Mouse (Mus musculus) CH12.LX (cell line): ENCODE data around the gene Fbxw4. TPM values are rescaled to one million over a fixed set of nuclear protein-coding genes. Genes with fewer than 3 reads are reported as not detected.

ENCODE experiments used
- DNase-seq: peaks from one replicate; pipeline ENCODE4 v3.0.0-alpha.2; 2013; ENCODE audit errors: extremely low read depth
- H3K27ac ChIP-seq: 2 replicates; pipeline ENCODE4 v1.5.1; 2012; ENCODE audit warnings: low read depth, mild to moderate bottlenecking, control low read depth, moderate library complexity; ENCODE audit not compliant: insufficient read depth
- H3K27me3 ChIP-seq: replicated peaks from 2 replicates; pipeline ENCODE3; 2012; ENCODE audit warnings: inconsistent platforms
- H3K36me3 ChIP-seq, 2 experiments: replicated peaks in 1 of 2; 2 replicates each; pipeline versions ENCODE3 to v1.6.1; 2012; ENCODE audit warnings: inconsistent platforms in 1 of 2, low read length in 1 of 2, mild to moderate bottlenecking in 1 of 2, mixed read lengths in 1 of 2, moderate library complexity in 1 of 2; ENCODE audit not compliant: control insufficient read depth in 1 of 2, insufficient read depth in 1 of 2
- H3K4me1 ChIP-seq, 2 experiments: 2 replicates each; pipeline ENCODE4 v1.6.1; 2012; ENCODE audit warnings: inconsistent platforms in 1 of 2, moderate library complexity in 1 of 2; ENCODE audit not compliant: insufficient read depth in 2 of 2, control insufficient read depth in 1 of 2
- H3K4me2 ChIP-seq: 2 replicates; pipeline ENCODE4 v1.6.1; 2012; ENCODE audit warnings: low read depth, mild to moderate bottlenecking, control low read depth; ENCODE audit not compliant: poor library complexity, insufficient read depth, severe bottlenecking
- H3K4me3 ChIP-seq, 3 experiments: fragments of 150-350 bp in 1 of 3; sonication (generic) in 1 of 3; replicated peaks in 1 of 3; 2 replicates each; pipeline versions ENCODE3 to v1.5.1; 2011 to 2012; ENCODE audit warnings: low read depth in 2 of 3, low read length in 2 of 3, mild to moderate bottlenecking in 2 of 3, moderate library complexity in 2 of 3, control low read depth in 1 of 3, improper control_type of control experiment in 1 of 3, inconsistent platforms in 1 of 3, mixed read lengths in 1 of 3; ENCODE audit not compliant: poor library complexity in 1 of 3
- H3K79me2 ChIP-seq: replicated peaks from 2 replicates; pipeline ENCODE4 v1.6.1; 2012; ENCODE audit warnings: mild to moderate bottlenecking, moderate library complexity; ENCODE audit not compliant: control insufficient read depth, poor library complexity, insufficient read depth, severe bottlenecking; ENCODE audit errors: extremely low read depth
- H3K9ac ChIP-seq: 2 replicates; pipeline ENCODE4 v1.6.1; 2012; ENCODE audit warnings: low read depth, mild to moderate bottlenecking, control low read depth, moderate library complexity; ENCODE audit not compliant: insufficient read depth
- H3K9me3 ChIP-seq: replicated peaks from 2 replicates; pipeline ENCODE3; 2012; ENCODE audit warnings: low read length, inconsistent platforms, mixed read lengths
- CHD1 ChIP-seq: IDR thresholded peaks from 2 replicates; pipeline ENCODE4 v1.6.1; 2012; ENCODE audit warnings: low read depth, low read length, improper control_type of control experiment, inconsistent platforms
- CTCF ChIP-seq, 2 experiments: IDR thresholded peaks in 1 of 2; conservative IDR thresholded peaks in 1 of 2; 2 replicates each; pipeline ENCODE4 v1.5.1; 2011 to 2012; ENCODE audit warnings: low read depth in 2 of 2, low read length in 2 of 2, improper control_type of control experiment in 1 of 2, inconsistent platforms in 1 of 2, mild to moderate bottlenecking in 1 of 2, moderate library complexity in 1 of 2
- E2F4 ChIP-seq: IDR thresholded peaks from 2 replicates; pipeline ENCODE4 v1.6.1; 2011; ENCODE audit warnings: low read depth, low read length, improper control_type of control experiment; ENCODE audit not compliant: insufficient replicate concordance
- ETS1 ChIP-seq: conservative IDR thresholded peaks from 2 replicates; pipeline ENCODE4 v1.6.1; 2012; ENCODE audit warnings: low read depth, mild to moderate bottlenecking, inconsistent platforms, low read length, improper control_type of control experiment, moderate library complexity
- GABPA ChIP-seq: IDR thresholded peaks from 2 replicates; pipeline ENCODE4 v1.6.1; 2012; ENCODE audit warnings: low read depth, low read length, improper control_type of control experiment, inconsistent platforms; ENCODE audit not compliant: insufficient replicate concordance
- KAT2A ChIP-seq: IDR thresholded peaks from 2 replicates; pipeline ENCODE4 v1.6.1; 2012; ENCODE audit warnings: low read length, improper control_type of control experiment, inconsistent platforms; ENCODE audit not compliant: insufficient replicate concordance
- MAFK ChIP-seq: IDR thresholded peaks from 2 replicates; pipeline ENCODE4 v1.6.1; 2011; ENCODE audit warnings: low read length, improper control_type of control experiment; ENCODE audit not compliant: insufficient replicate concordance
- MAX ChIP-seq: IDR thresholded peaks from 2 replicates; pipeline ENCODE4 v1.6.1; 2011; ENCODE audit warnings: low read length, improper control_type of control experiment
- MAZ ChIP-seq: IDR thresholded peaks from 2 replicates; pipeline ENCODE4 v1.6.1; 2012; ENCODE audit warnings: low read depth, mild to moderate bottlenecking, inconsistent platforms, low read length, improper control_type of control experiment, moderate library complexity
- MEF2A ChIP-seq: IDR thresholded peaks from 2 replicates; pipeline ENCODE4 v1.6.1; 2014; ENCODE audit warnings: low read depth, mild to moderate bottlenecking, inconsistent platforms, low read length, improper control_type of control experiment, borderline replicate concordance
- MXI1 ChIP-seq: IDR thresholded peaks from 2 replicates; pipeline ENCODE4 v1.6.1; 2011; ENCODE audit warnings: mild to moderate bottlenecking, low read depth, low read length, improper control_type of control experiment
- MYC ChIP-seq: IDR thresholded peaks from 2 replicates; pipeline ENCODE4 v1.6.1; 2011; ENCODE audit warnings: low read depth, mild to moderate bottlenecking, improper control_type of control experiment, low read length
- NRF1 ChIP-seq: IDR thresholded peaks from 2 replicates; pipeline ENCODE4 v1.6.1; 2014; ENCODE audit warnings: low read depth, mild to moderate bottlenecking, inconsistent platforms, low read length, improper control_type of control experiment, moderate library complexity
- PAX5 ChIP-seq: IDR thresholded peaks from 2 replicates; pipeline ENCODE4 v1.6.1; 2012; ENCODE audit warnings: low read length, inconsistent platforms, mixed read lengths
- RAD21 ChIP-seq: IDR thresholded peaks from 2 replicates; pipeline ENCODE4 v1.6.1; 2011; ENCODE audit warnings: low read depth, mild to moderate bottlenecking, low read length, improper control_type of control experiment, moderate library complexity
- RCOR1 ChIP-seq: conservative IDR thresholded peaks from 2 replicates; pipeline ENCODE4 v1.6.1; 2012; ENCODE audit warnings: low read depth, mild to moderate bottlenecking, inconsistent platforms, low read length, improper control_type of control experiment
- TBP ChIP-seq: conservative IDR thresholded peaks from 2 replicates; pipeline ENCODE4 v1.6.1; 2011; ENCODE audit warnings: low read depth, low read length, improper control_type of control experiment
- USF1 ChIP-seq: IDR thresholded peaks from 2 replicates; pipeline ENCODE4 v1.6.1; 2014; ENCODE audit warnings: low read depth, mild to moderate bottlenecking, inconsistent platforms, low read length, improper control_type of control experiment
- ZC3H11A ChIP-seq: IDR thresholded peaks from 2 replicates; pipeline ENCODE4 v1.6.1; 2012; ENCODE audit warnings: low read depth, mild to moderate bottlenecking, inconsistent platforms, low read length, improper control_type of control experiment
- ZKSCAN1 ChIP-seq: IDR thresholded peaks from 2 replicates; pipeline ENCODE4 v1.6.1; 2012; ENCODE audit warnings: low read depth, inconsistent platforms, low read length, improper control_type of control experiment, borderline replicate concordance
- ZMIZ1 ChIP-seq: IDR thresholded peaks from 2 replicates; pipeline ENCODE4 v1.6.1; 2012; ENCODE audit warnings: low read depth, mild to moderate bottlenecking, inconsistent platforms, low read length, improper control_type of control experiment
- dilution Hi-C: fragments of 300-500 bp; cut with MboI; formaldehyde crosslinking; loops from 2 replicates; pipeline ENCODE4 v1.14.3; 2020; ENCODE audit warnings: low sequenced_read_pairs; ENCODE audit not compliant: extremely low pct_unique_long_range_greater_than_20kb, extremely low pct_ligation_motif_present
- in situ Hi-C: fragments of 300-500 bp; cut with MboI; formaldehyde crosslinking; loops from 3 replicates; pipeline ENCODE4 v1.14.3; 2019; ENCODE audit warnings: low sequenced_read_pairs, low pct_ligation_motif_present, low pct_unique_long_range_greater_than_20kb, mixed read lengths
- polyA plus RNA-seq: library from polyadenylated mRNA; unstranded; fragments of >175 nt; gene quantifications from 2 replicates; pipeline ENCODE4 v1.2.1, GENCODE M21; 2012; ENCODE audit warnings: low read depth; ENCODE audit not compliant: insufficient read length
- total RNA-seq, 2 experiments: library from RNA; depleted of rRNA; stranded (reverse); fragments of 300-350 nt in 1 of 2; fragments of >200 nt in 1 of 2; gene quantifications; 2 replicates each; pipeline ENCODE4 v1.2.3; 2012 to 2014

Fbxw4 gene
- total and polyA plus RNA-seq, 3 experiments, result 4.5 to 8.6 (median 7.5) TPM

DNA sequence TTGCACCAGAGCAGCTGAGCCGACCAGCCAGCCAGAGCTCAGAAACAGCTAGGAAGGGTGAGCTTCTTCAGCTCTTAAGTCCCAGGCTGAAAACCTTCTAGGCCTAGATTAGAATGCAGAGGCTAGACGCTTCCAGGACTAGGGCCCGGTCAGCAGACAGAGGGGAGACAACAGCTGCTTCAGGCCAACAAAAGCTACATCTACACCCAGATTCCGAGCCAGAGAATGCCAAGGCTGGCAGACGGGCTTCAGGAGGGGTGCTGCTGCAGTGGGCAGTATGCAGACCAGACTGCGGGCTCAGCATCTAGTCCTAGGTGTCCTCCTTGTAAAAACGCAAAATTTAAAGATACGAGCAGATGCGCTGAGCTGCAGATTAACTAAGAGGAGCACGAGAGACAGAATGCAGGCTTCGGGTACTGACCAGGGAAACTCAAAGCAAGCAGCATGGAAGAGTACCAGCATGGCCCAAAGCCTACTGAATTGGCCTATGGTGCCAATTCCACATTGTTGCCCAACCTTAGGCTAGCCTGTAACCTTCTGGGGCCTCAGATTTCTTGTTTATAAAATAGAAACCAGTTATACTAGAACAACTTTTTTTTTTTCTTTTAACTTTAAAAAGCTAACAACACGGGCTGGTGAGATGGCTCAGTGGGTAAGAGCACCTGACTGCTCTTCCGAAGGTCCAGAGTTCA is 51.3 kb downstream of the Fbxw4 start:
- DNase-seq, result no peak
- no peak overlapping the region for H3K4me2 ChIP-seq
- H3K4me3 ChIP-seq, result no peak overlapping the region
- no peaks in the 10 kb centered on the region for H3K27me3 ChIP-seq
- H3K27ac ChIP-seq, result no peak overlapping the region
- no peaks in the 10 kb centered on the region for H3K79me2 ChIP-seq
- no peak overlapping the region for H3K9ac ChIP-seq
- H3K36me3 ChIP-seq, result peaks cover 0 to 9% of the 10 kb centered on the region in 2 experiments
- dilution Hi-C loops, result no loop called here
- peaks cover 0 to 7% of the 10 kb centered on the region in 2 experiments; a peak in 1 of 4 replicates for H3K4me1 ChIP-seq
- in situ Hi-C loops, result no loop called here
- H3K9me3 ChIP-seq, result no peaks in the 10 kb centered on the region
- TF ChIP-seq ZKSCAN1 (no peak), CTCF (conservative IDR thresholded peaks at IDR 0.05 in 1 of 2, IDR thresholded peaks at IDR 0.05 in 1 of 2; ENCODE audit: low read depth in 2 of 2, low read length in 2 of 2) (no peak), KAT2A (no peak), MYC (no peak)
- TF ChIP-seq, all 38 proteins: peak for 0

DNA sequence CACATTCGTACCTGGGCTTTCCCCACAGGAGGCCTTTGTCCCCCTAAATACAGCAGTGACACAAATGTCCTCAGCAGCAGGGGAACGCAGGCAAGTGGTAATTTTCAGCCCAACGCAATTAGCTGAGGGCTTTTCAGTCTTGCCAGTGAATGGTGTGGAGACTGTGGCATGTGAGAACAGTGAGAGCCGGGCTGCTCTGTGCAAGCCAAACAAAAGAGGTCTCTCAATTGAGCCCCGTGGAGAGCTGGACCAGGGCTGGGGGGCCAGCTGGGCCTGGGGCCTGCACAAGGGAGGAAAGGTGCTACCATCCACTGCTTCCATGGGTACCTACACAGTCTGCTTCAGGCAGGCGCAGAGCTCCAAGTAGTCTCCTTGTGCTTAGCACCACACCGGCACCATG is 52.6 kb downstream of the Fbxw4 start:
- DNase-seq, result no peak
- H3K4me3 ChIP-seq, result no peak overlapping the region
- no peak overlapping the region for H3K27ac ChIP-seq
- H3K36me3 ChIP-seq, result peaks cover 0 to 7% of the 10 kb centered on the region in 2 experiments
- no peaks in the 10 kb centered on the region for H3K4me1 ChIP-seq
- dilution Hi-C loops (no loop called here), in situ Hi-C loops (no loop called here)
- no peaks in the 10 kb centered on the region for H3K27me3 ChIP-seq
- H3K9me3 ChIP-seq, result no peaks in the 10 kb centered on the region
- no peaks in the 10 kb centered on the region for H3K79me2 ChIP-seq
- H3K9ac ChIP-seq, result no peak overlapping the region
- H3K4me2 ChIP-seq, result no peak overlapping the region
- TF ChIP-seq ETS1 (no peak), CTCF (conservative IDR thresholded peaks at IDR 0.05 in 1 of 2, IDR thresholded peaks at IDR 0.05 in 1 of 2; ENCODE audit: low read depth in 2 of 2, low read length in 2 of 2) (no peak), CHD1 (no peak), PAX5 (no peak), MAZ (no peak), ZMIZ1 (no peak), MXI1 (no peak), RAD21 (no peak), NRF1 (no peak), ZC3H11A (no peak), USF1 (no peak), MAFK (no peak), MEF2A (no peak), TBP (no peak), GABPA (no peak), E2F4 (no peak), RCOR1 (no peak), MAX (no peak)
